Mouse (Mus musculus): Measurements from ENCODE around the gene Golt1b.
"Not testable (repeated sequence)": the region's sequence is repeated elsewhere in the genome, so short reads cannot be mapped to it uniquely, and the experiment has no call there.

Golt1b gene

DNA sequence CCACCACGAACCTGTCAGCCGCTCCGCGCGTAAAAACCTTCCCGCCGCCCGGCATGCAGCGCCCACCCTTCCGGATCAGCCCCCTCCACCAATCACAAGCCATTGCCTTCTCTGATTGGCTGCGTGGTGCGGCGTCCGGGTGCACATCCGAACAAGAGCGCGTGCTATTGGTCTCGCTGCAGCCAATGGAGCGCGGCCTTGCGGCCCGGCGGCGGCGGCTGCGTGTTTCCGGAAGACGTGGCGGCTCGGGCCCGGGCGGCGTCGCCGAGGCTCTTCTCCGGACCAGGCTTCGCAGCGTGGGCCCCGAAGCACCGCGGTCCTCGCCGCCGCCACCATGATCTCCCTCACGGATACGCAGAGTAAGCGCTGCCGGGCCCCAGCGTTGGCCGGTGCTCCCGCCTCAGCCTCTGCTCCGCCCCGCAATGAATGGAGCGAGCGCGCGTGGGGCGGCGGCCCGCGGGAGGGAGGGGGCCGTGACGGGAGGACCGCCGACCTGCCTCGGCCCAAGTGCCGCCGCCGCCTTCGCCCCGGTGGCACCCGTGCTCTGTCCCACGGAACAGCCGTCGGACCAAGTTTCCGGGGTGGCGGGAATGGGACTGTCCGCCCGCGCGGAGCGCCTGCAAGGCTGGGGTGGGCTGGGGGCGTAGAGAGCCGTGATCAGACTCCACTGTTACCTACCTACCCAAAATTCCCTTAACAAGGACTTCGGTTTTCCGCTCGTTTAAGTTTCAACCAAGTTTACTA, at the start of gene Golt1b, which contains the start of gene Recql:
Gene Golt1b (plus strand): TSS at position 211 of the 744 bp plus-strand sequence.
Gene Recql (minus strand): TSS at position 77 of the 744 bp plus-strand sequence.
- DNase-seq (ENCODE audit: low read depth, low spot score): peak; percentile 96

GRCm38 (mm10) chr6:142338961-142339360, 48.1 kb upstream of the Golt1b start:
- no peak for DNase-seq (ENCODE audit: low read depth, low spot score)

- no peak for DNase-seq (ENCODE audit: low read depth, low spot score)
These were observed 47.4 kb upstream of the Golt1b start for GRCm38 (mm10) chr6:142339576-142339975.

GRCm38 (mm10) chr6:142343561-142343960, 43.5 kb upstream of the Golt1b start:
- peak; percentile 19 for DNase-seq (ENCODE audit: low read depth, low spot score)

GRCm38 (mm10) chr6:142345440-142346038, 41.5 kb upstream of the Golt1b start, which contains the start of gene Pyroxd1:
Gene Pyroxd1 (plus strand): TSS chr6:142345654.
- DNase-seq (ENCODE audit: low read depth, low spot score): peak; percentile 83

GRCm38 (mm10) chr6:142346181-142347110, 40.6 kb upstream of the Golt1b start:
- no peak for DNase-seq (ENCODE audit: low read depth, low spot score)

- DNase-seq (ENCODE audit: low read depth, low spot score): no peak
These were observed 39.3 kb upstream of the Golt1b start for GRCm38 (mm10) chr6:142347431-142348385.

- DNase-seq (ENCODE audit: low read depth, low spot score): not testable (repeated sequence)
These were observed 34.9 kb upstream of the Golt1b start for GRCm38 (mm10) chr6:142352099-142352498.

DNA sequence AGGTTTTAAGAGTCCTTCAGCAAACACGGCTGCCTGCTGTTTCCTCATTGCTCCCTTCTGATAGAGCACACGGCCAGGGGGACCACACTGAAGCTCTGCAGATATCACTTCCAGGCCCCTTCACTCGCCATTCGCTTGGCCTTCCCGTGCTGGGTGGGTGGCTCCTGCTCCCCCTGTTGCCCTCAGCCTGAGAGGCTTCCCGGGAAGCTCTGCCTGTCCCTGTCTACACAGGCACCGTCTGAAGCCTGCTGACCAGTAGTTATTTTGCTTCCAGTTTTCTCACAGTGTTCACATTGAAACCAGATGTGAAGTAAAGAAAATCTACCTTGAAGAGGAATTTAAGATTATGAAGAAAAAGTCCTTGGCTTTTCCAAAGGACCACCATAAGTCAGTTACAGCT, 29.9 kb upstream of the Golt1b start:
- no peak for DNase-seq (ENCODE audit: low read depth, low spot score)

DNA sequence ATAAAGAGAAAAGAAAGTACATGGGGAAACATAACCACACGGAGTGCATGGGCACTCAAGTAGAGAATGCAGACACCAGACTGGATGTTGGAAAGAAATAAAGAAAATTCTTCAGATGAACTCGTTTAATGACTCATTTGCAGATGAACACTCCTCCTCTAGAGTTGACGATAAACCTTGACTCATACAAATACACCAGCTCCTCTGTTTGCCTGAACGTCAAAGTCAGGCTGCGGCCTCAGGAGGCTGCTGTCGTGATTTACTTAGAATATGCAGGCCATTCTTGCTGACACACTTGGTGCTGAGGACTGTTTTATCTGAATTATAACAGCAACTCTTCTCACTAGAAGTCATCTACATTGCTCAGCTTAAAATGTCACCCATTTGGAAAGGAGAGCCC, 25.0 kb upstream of the Golt1b start:
- no peak for DNase-seq (ENCODE audit: low read depth, low spot score)

DNA sequence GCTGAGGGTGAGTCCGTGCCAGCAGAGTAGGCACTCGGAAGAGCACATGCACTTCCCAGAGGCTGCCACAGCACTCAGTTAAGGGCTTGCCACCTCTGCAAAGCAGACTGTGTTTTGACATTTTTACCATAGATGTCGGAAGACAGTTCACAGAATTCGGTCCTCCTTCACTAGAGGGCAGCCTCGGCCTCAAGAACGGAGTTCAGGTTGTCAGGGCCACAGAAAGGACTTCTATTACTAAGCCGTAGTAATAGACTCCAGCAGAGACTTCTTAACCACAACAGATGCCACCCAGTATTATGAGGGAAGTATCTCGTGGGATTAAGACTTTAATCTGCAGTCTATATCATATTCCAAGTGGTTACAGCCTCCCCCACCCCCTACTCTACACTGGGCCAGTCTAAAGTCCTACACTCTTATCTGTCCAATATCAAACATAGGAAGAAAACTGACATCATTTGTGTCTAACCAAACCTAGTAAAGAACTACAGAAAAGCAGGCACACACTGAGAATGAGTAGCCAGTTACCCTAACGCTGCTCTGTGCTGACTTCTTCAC, 23.9 kb upstream of the Golt1b start:
- peak; percentile 21 for DNase-seq (ENCODE audit: low read depth, low spot score)

GRCm38 (mm10) chr6:142365742-142366472, 21.1 kb upstream of the Golt1b start:
- DNase-seq (ENCODE audit: low read depth, low spot score): no peak

DNA sequence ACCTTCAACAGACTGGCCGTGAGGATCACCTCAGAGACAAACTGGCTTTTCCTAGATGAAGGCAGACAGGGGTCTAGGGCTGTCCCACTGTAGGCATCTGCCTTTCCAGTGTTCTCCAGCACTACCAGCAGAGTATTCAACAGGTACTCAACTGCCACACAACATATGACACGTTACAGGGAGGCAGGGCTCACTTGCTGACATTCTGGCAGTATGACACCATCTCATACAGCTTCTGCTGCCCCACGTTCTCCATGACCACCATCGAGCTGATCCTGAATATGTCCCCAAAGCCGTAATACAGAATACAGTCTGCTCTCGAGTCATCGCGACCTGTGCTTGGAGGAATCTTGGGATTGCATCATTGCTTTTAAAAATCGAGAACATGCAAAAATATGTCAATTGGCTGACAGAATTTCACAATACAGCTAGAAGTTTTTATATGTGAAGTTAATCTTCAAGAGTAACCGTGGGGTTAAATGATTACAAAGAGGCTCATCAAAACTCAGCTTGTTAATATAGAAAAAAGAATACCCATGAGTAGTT, 20.5 kb upstream of the Golt1b start:
- DNase-seq (ENCODE audit: low read depth, low spot score): no peak

DNA sequence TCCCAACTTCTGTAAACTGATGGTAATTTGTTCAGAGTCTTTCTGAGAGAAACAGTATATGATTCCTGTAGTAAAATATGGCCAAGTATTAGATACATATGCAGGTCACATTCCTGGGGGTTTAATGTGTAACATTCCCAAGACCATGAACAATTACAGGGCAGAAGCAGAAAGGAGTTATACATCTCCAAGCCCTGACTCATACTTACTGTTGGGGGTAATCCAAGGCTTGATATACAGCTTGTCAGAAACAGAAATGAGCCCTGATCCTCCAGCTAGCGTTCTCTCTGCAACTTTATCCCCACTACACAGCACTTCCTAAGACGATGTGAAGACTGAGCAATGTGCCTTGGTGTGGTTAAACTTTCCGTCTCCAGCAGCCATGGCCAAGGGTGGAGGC, 19.5 kb upstream of the Golt1b start:
- no peak for DNase-seq (ENCODE audit: low read depth, low spot score)

DNA sequence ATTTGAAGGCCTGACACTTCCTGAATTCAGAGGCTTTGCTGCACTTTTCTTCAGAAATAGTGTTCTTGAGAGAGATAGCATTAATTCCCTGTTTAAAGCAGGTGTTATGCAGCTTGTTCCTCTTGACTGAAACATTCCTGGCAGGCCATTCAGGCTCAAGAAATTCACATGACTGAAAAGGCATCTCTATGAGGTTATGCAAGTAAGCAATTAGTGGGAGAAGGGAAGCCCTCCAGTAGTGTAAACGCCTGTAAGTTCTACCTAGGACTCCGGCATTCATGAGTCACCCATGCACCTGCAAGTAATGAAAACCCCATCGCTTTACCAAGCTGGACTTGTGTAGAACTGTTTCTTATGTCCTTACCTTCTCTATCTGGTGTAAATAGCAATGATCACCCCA, 17.5 kb upstream of the Golt1b start:
- no peak for DNase-seq (ENCODE audit: low read depth, low spot score)

DNA sequence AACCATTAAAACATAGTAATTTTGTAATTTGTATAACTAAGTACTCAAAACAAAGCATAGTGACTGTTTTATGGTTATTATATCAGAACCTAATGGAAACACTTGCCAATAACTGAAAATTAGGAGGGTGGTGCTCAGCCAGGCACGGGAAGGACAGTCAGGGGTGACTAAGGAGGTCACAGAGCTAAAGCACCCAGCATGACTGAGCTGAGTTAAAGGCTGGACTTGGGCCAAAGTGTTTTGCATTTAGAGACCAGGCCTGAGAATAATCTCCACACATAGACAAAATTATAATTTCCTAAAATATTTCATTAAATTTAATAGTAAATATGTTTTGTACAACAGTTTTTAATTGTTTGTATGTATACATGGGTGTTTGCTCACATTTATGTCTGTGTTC, 9.9 kb upstream of the Golt1b start:
- DNase-seq (ENCODE audit: low read depth, low spot score): no peak

DNA sequence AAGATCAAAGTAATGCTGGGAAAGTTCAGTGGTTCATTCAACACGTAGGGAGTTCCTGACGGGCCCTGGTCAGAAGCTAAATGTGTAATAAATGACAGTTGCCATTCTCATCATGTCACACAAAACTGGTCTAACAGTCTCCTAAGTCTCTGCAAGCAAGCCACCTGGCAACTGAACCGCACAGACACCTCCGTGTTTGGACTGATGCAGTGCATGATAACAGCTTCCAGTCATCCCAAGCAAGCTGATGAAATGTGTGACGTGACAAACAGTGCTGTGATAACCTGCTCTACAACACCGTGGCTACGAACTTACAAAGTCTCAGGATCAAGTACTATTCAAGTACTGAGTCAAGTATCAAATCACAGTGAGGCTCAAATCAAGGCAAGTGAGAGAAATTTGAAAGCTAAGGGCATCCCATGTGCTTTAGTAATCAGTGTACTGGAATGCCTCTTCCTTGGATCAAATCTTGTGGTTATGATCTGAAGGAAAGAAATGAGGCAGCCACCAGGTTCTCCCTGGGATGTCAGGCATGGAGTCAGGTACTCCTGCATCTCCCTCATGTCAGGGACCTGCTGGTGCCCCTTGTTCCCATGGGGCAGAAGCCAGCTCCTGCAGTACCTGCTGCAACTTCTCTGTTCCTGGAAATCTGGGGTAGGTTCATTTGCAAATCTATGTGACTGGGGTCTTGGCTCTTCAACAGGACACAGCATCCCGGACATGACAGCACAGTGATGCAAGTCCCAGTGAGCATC, 8.3 kb upstream of the Golt1b start:
- no peak for DNase-seq (ENCODE audit: low read depth, low spot score)

GRCm38 (mm10) chr6:142379961-142380360, 7.1 kb upstream of the Golt1b start:
- DNase-seq (ENCODE audit: low read depth, low spot score): no peak

GRCm38 (mm10) chr6:142381615-142382014, 5.4 kb upstream of the Golt1b start:
- DNase-seq (ENCODE audit: low read depth, low spot score): no peak

All from retina, postnatal 7 days (tissue).